Mouse (Mus musculus) embryonic facial prominence, embryonic 11.5 days (tissue): ENCODE measurements around the gene Myo1f. TPM values are rescaled to one million over a fixed set of nuclear protein-coding genes. Genes with fewer than 3 reads are reported as not detected.
"Not testable (repeated sequence)": the region's sequence is repeated elsewhere in the genome, so short reads cannot be mapped to it uniquely, and the experiment has no call there.

ENCODE experiments used
- ATAC-seq: fragments of 200-750 bp; cut with Nextera tagmentation; replicated peaks from 2 replicates; pipeline ENCODE4 v1.8.0; 2017; ENCODE audit warnings: low read depth; ENCODE audit not compliant: insufficient number of reproducible peaks, low FRiP score, low TSS enrichment
- DNase-seq: peaks from one replicate; pipeline ENCODE4 v3.0.0-alpha.2; 2015; ENCODE audit warnings: low spot score
- H3K27ac ChIP-seq: fragments of 300-500 bp; sonication (generic); replicated peaks from 2 replicates; pipeline ENCODE4 v1.5.1; 2014; ENCODE audit warnings: mild to moderate bottlenecking, low read depth, low read length, control low read depth
- H3K27me3 ChIP-seq: fragments of 300-500 bp; sonication (generic); 2 replicates; pipeline ENCODE4 v1.6.1; 2014; ENCODE audit warnings: mild to moderate bottlenecking, low read length, moderate library complexity, mixed read lengths; ENCODE audit not compliant: control insufficient read depth, insufficient read depth
- H3K36me3 ChIP-seq: fragments of 300-500 bp; sonication (generic); replicated peaks from 2 replicates; pipeline ENCODE4 v1.6.1; 2014; ENCODE audit warnings: low read depth, mild to moderate bottlenecking, low read length, moderate library complexity, mixed read lengths; ENCODE audit not compliant: control insufficient read depth, insufficient read depth
- H3K4me1 ChIP-seq: fragments of 300-500 bp; sonication (generic); 2 replicates; pipeline ENCODE4 v1.6.1; 2014; ENCODE audit warnings: low read length, mixed read lengths; ENCODE audit not compliant: control insufficient read depth, insufficient read depth
- H3K4me2 ChIP-seq: fragments of 300-500 bp; sonication (generic); 2 replicates; pipeline ENCODE4 v1.6.1; 2014; ENCODE audit warnings: low read depth, mild to moderate bottlenecking, control low read depth, low read length, moderate library complexity
- H3K4me3 ChIP-seq: fragments of 300-500 bp; sonication (generic); 2 replicates; pipeline ENCODE4 v1.5.1; 2014; ENCODE audit warnings: low read depth, low read length, control low read depth
- H3K9ac ChIP-seq: fragments of 300-500 bp; sonication (generic); replicated peaks from 2 replicates; pipeline ENCODE4 v1.6.1; 2014; ENCODE audit warnings: mild to moderate bottlenecking, control low read depth, low read length
- H3K9me3 ChIP-seq: fragments of 300-500 bp; sonication (generic); replicated peaks from 2 replicates; pipeline ENCODE4 v1.6.1; 2016; ENCODE audit warnings: mild to moderate bottlenecking, low read length, inconsistent platforms, mixed read lengths; ENCODE audit not compliant: control insufficient read depth
- WGBS: fragments of 180-500 bp; shearing (Covaris S2); extraction: QIAGEN DNeasy Blood & Tissue Kit; methylation state at CpG from one replicate; pipeline ENCODE4 v1.1.7; 2014; 5-methylcytosine and 5-hydroxymethylcytosine counted together
- polyA plus RNA-seq: library from polyadenylated mRNA; unstranded; fragments of >200 nt; fragmentation: Nextera tagmentation; extraction: Ambion mirVana; gene quantifications from 2 replicates; pipeline ENCODE4 v1.2.1, GENCODE M21; 2014

Myo1f gene
- polyA plus RNA-seq, 1 experiment from 2014 or later, result 1.6 TPM

DNA sequence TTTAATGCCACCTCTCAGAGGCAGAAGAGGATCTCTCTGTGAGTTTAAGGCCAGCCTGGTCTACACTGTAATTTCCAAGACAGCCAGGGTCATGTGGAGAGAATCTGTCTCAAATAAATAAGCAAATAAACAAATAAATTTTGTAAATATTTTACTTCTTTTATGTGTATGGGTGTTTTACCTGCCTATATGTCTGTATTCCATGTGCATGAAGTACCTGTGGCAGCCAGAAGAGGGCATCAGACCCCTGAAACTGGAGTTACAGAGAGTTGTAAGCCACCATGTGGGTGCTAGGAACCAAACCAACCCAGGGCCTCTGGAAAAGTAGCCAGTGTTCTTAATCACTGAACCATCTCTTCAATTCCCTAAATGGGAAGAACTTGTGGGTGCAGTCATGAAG lies 41.8 kb downstream of the Myo1f start:
- no peak overlapping the region for H3K9ac ChIP-seq
- no peaks in the 10 kb centered on the region for H3K4me1 ChIP-seq
- H3K36me3 ChIP-seq, result no peaks in the 10 kb centered on the region
- no peaks in the 10 kb centered on the region for H3K9me3 ChIP-seq
- H3K4me2 ChIP-seq, result no peak overlapping the region
- no peak overlapping the region for H3K27ac ChIP-seq
- no peak overlapping the region for H3K4me3 ChIP-seq
- H3K27me3 ChIP-seq, result no peaks in the 10 kb centered on the region
- ATAC-seq, result no peak
- no peak for DNase-seq

DNA sequence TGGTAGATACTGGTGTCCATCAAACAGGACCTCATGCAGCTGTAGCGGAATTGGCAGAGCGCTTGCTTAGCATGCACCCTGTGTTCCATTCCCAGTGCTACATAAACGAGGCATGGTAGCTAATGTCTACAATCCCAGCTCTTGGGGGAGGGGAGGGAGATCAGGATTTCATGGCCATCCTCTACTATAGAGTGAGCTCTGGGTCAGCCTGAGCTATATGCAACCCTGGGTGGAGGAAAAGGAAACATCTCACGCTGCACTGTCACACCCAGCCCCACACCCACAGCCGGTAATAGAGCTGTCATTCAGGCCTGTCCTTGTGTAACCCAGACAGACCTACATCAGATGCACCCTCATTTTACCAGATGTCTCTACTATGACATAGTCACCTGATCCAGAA lies 43.0 kb downstream of the Myo1f start:
- no peaks in the 10 kb centered on the region for H3K4me1 ChIP-seq
- H3K9ac ChIP-seq, result no peak overlapping the region
- H3K36me3 ChIP-seq, result no peaks in the 10 kb centered on the region
- no peak overlapping the region for H3K27ac ChIP-seq
- H3K27me3 ChIP-seq, result no peaks in the 10 kb centered on the region
- DNase-seq (no peak), ATAC-seq (no peak)
- H3K4me3 ChIP-seq, result no peak overlapping the region
- WGBS, result 87% methylated on average over 5 of the region's 5 CpGs
- H3K4me2 ChIP-seq, result no peak overlapping the region
- H3K9me3 ChIP-seq, result no peaks in the 10 kb centered on the region

DNA sequence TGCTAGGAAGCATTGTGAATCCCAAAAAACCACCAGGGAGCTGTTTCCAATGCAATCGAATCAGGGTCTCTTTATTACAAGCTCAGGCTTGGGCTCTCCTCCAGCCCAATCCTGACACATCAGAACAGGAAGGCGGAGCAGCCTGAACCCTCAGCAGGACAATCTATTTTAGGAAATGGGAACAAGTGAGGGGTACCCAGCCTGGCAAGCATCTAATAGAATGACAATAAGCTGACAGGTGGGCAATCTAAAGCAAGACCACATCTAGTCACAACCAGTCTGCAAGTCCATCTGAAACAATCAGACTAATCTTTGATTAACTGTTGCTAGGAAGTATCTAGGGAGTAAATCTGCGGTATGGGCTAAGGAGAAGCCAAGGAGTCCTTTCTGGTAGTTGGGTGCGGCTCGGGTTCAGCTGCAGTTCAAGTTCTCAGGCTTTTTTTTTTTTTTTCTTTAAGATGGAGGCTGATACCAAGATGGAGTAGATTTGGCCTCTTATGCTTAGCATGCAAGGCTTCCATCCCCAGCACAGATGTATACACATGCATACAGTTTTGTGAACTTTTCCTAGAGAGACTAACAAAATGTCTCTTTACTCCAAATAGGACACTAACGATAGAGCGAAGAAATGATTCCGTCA lies 44.4 kb downstream of the Myo1f start:
- H3K36me3 ChIP-seq, result no peaks in the 10 kb centered on the region
- no peak overlapping the region for H3K27ac ChIP-seq
- WGBS, result 85% methylated on average over 8 of the region's 8 CpGs

DNA sequence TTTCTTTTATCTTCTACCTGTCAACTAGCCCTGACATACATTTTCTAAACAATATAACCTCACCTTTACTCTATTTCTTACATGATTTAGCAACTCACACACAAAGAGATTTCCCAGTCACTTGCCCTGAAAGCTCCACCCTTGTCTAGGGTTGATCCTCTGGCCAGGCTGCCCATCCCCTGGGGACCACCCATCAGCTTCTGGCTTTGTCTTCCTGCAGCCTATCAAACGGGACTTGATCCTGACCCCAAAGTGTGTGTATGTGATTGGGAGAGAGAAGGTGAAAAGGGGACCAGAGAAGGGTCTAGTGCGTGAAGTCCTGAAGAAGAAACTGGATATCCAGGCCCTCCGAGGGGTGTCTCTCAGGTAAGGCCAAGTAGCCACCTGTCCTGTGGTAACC lies 45.3 kb downstream of the Myo1f start:
- Histone ChIP-seq H3K9me3 (no peaks in the 10 kb centered on the region), H3K4me2 (no peak overlapping the region), H3K36me3 (no peaks in the 10 kb centered on the region), H3K4me3 (no peak overlapping the region), H3K4me1 (no peaks in the 10 kb centered on the region), H3K9ac (no peak overlapping the region), H3K27ac (no peak overlapping the region), H3K27me3 (no peaks in the 10 kb centered on the region)
- no peak for DNase-seq
- ATAC-seq, result no peak
- WGBS, result 77% methylated on average over 3 of the region's 3 CpGs

More for the DNA sequence above, 44.4 kb downstream of the Myo1f start:
- Histone ChIP-seq H3K4me3 (no peak overlapping the region), H3K9ac (no peak overlapping the region), H3K27me3 (no peaks in the 10 kb centered on the region), H3K4me2 (no peak overlapping the region), H3K4me1 (no peaks in the 10 kb centered on the region), H3K9me3 (no peaks in the 10 kb centered on the region)
- ATAC-seq (no peak), DNase-seq (no peak)

DNA sequence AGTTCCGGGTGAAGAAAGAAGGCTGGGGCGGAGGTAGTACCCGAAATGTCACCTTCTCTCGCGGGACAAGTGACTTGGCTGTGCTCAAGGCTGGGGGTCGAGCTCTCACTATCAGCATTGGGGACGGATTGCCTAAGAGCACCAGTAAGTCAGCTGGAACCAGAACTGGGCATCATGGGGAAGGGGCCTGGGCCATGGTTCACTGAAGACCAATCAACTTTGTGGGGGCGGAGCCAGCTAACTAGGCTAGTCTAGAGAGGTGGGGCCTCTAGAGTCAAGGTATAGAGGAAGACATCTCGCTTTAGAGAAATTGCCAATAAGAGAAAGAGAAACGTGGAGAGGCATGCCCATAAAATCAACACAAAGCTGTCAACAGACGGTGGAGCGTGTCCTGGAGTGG lies 46.4 kb downstream of the Myo1f start:
- no peak overlapping the region for H3K4me3 ChIP-seq
- no peak overlapping the region for H3K27ac ChIP-seq
- WGBS, result 86% methylated on average over 12 of the region's 12 CpGs
- H3K36me3 ChIP-seq, result no peaks in the 10 kb centered on the region
- DNase-seq (no peak), ATAC-seq (no peak)
- H3K4me2 ChIP-seq, result no peak overlapping the region
- H3K9ac ChIP-seq, result no peak overlapping the region
- no peaks in the 10 kb centered on the region for H3K9me3 ChIP-seq
- no peaks in the 10 kb centered on the region for H3K4me1 ChIP-seq
- no peaks in the 10 kb centered on the region for H3K27me3 ChIP-seq

DNA sequence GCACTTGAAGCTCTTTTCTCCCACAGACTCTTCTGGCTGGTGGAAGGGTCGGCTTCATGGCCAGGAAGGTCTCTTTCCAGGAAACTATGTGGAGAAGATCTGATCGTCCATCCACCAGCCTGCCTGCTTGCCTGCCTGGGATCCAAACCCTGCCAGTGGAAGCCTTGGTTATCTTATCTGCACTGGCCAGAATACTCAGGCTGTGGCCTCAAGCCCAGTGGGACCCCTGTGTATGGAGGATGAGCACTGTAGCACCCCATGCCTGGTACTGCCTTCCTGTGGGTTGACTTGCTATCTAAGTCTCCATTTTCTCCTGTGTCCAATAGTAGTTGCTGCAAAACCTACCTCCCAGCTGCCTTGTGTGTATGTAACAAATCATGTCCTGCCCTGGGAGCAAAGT lies 51.8 kb downstream of the Myo1f start:
- Histone ChIP-seq H3K27ac (no peak overlapping the region), H3K4me3 (no peak overlapping the region), H3K4me2 (no peak overlapping the region), H3K27me3 (no peaks in the 10 kb centered on the region), H3K9me3 (no peaks in the 10 kb centered on the region), H3K36me3 (no peaks in the 10 kb centered on the region), H3K9ac (no peak overlapping the region), H3K4me1 (no peaks in the 10 kb centered on the region)
- ATAC-seq, result no peak
- WGBS, result 87% methylated on average over 2 of the region's 2 CpGs
- DNase-seq, result no peak

DNA sequence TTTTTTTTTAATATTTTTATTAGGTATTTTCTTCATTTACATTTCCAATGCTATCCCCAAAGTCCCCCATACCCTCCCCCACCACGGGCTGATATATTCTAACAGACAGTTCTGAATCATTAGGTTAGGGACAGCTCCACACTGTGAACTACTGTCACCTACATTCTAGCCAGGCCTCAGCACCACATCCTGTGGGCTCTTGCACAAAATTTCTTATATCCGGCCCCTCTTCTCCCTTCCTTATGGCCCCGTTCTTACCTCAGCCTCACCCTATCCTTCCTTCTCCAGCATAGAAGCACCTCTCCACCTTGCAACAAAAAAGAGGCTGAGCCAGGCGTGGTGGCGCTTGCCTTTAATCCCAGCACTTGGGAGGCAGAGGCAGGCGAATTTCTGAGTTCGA lies 55.0 kb downstream of the Myo1f start:
- ATAC-seq (no peak), DNase-seq (no peak)
- no peak overlapping the region for H3K9ac ChIP-seq
- H3K27ac ChIP-seq, result no peak overlapping the region
- H3K9me3 ChIP-seq, result no peaks in the 10 kb centered on the region
- no peaks in the 10 kb centered on the region for H3K27me3 ChIP-seq
- 82% methylated on average over 7 of the region's 7 CpGs for WGBS
- no peaks in the 10 kb centered on the region for H3K36me3 ChIP-seq
- no peak overlapping the region for H3K4me2 ChIP-seq
- no peaks in the 10 kb centered on the region for H3K4me1 ChIP-seq
- no peak overlapping the region for H3K4me3 ChIP-seq

DNA sequence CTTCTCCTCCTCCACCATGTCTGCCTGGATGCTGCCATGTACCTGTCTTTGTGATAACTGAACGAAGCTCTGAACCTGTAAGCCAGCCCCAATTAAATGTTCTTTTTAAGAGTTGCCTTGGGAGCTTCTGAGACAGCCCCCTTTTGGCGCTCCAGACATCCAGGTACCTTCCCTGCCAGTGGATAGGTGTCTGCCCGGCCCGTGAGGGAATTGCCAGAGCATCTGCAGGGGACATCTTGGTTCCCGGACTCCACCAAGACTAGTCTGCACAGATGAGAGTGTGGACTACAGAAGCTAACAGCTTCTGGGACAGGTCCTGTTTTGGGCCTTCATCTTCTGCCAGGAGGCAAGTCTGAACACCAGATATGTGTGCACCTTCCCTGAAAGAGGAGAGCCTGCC lies 58.2 kb downstream of the Myo1f start:
- H3K4me3 ChIP-seq, H3K9ac ChIP-seq, H3K4me1 ChIP-seq, H3K9me3 ChIP-seq, ATAC-seq, H3K27me3 ChIP-seq, DNase-seq, H3K4me2 ChIP-seq, H3K27ac ChIP-seq, H3K36me3 ChIP-seq: not testable (repeated sequence)
- WGBS, result 88% methylated on average over 5 of the region's 5 CpGs
